11 mouse cellular contexts compared by ENCODE assay signal in the genomic region with DNA sequence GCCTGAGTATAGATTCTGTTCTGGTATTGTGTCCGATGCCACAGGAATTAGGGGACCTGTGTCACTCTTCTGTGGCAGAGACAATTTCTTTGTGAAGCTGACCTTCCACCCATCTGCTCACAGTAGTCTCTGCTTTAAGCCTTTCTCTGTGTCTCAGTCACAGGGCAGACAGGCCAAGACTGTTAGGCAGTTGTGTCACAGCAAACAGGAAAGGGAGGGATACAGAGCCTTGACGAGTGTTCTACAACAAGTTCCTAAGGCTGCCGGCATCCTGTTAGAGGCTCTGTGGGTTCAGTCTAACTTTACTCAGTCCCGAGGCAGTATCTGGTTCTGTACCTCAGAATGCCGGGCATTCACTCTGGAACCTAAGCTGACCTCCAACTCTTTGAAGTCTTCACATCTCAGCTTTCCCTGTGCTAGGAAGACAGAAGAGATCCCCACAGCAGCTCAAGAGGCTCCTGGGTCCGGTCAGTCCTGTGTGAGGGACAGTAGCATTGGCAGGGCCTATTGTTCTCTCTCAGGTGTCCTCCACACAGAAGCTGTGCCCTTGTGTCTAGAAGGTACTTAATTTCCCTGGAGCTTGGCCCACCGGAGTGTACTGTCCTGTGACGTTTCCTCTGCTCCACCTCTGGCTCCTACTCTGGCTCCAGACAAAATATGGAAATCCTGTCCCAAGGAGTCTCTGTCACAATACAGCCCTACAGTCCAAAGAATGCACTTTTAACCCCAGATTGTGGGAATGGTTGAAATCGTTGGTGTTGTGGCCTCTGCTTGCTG.
DNase-seq lines count a peak whose midpoint lies in the region.
"Had no signal": no experiment of that assay in that cellular context is flagged by ENCODE, and none has a peak within 500 bp of the region (broad histone marks: within the 10 kb centered on the region; RNA-seq: fewer than 3 reads in every experiment).

No protein-coding gene starts in this region.

- intact Hi-C loops in left cerebral cortex, postnatal 25 days (cut with DNase I), result no loop called here

- peak; percentile 29 for DNase-seq in kidney, adult 11 months
- no peak for DNase-seq in kidney, postnatal 10 days
- DNase-seq in heart, adult 8-10 months (ENCODE audit: low spot score), result peak; percentile 47
- peak; percentile 25 for DNase-seq in kidney, adult 18-20 months
- peak; percentile 45 for DNase-seq in lung, postnatal 10 days
- no peak for DNase-seq in left cerebral cortex, postnatal 25 days (ENCODE audit: low spot score in 2 of 2)
- no peak for DNase-seq in T-cell, adult 2 months (ENCODE audit: low spot score)
- no peak for DNase-seq in cerebellum, postnatal 10 days
- DNase-seq: cerebellum, adult 11-12 months; liver; thymus, postnatal 4 days had no signal

Comparison
In these comparisons a context has a peak if more than half of its experiments do, and no peak if none do; other contexts are left out.
1. DNase-seq: peak in kidney, adult 11 months (single experiment), heart, adult 8-10 months (single experiment), kidney, adult 18-20 months (single experiment) and lung, postnatal 10 days (single experiment); none in kidney, postnatal 10 days (single experiment), left cerebral cortex, postnatal 25 days (0 of 2), T-cell, adult 2 months (single experiment) and cerebellum, postnatal 10 days (0 of 2).